Mouse (Mus musculus) frontal cortex, adult 2 months (tissue): ENCODE results near the gene 1110032F04Rik. TPM values are rescaled to one million over a fixed set of nuclear protein-coding genes. Genes with fewer than 3 reads are reported as not detected.
A peak's percentile ranks its signal among the peaks of the same experiment; 100 is the strongest.
"Not testable (repeated sequence)": the region's sequence is repeated elsewhere in the genome, so short reads cannot be mapped to it uniquely, and the experiment has no call there.

Experiments used
- DNase-seq, 2 experiments: peaks; one replicate each; pipeline ENCODE4 v3.0.0; 2022; ENCODE audit warnings: low spot score in 1 of 2; ENCODE audit errors: extremely low spot score in 1 of 2
- polyA plus RNA-seq: library from polyadenylated mRNA; depleted of rRNA; stranded (reverse); fragments of >200 nt; gene quantifications from 2 replicates; pipeline ENCODE4 v1.2.3, GENCODE M21; 2012; rRNA removed

The 1110032F04Rik gene
- polyA plus RNA-seq, result 11.9 and 12.0 TPM in 2 replicates

GRCm38 (mm10) chr3:68869211-68869690, at the start of gene 1110032F04Rik:
1110032F04Rik (plus strand) TSS chr3:68869586.
- peak; percentile 21 to 35 for DNase-seq

GRCm38 (mm10) chr3:68821406-68821805, 48.0 kb upstream of the 1110032F04Rik start:
- no peak for DNase-seq

- DNase-seq, result no peak
Observed at GRCm38 (mm10) chr3:68821926-68822341, 47.5 kb upstream of the 1110032F04Rik start.

GRCm38 (mm10) chr3:68823876-68824764, 45.3 kb upstream of the 1110032F04Rik start:
- DNase-seq, result peak; percentile 25 to 49

- DNase-seq, result no peak
Observed at GRCm38 (mm10) chr3:68824765-68825090, 44.7 kb upstream of the 1110032F04Rik start.

GRCm38 (mm10) chr3:68825151-68825550, 44.2 kb upstream of the 1110032F04Rik start:
- no peak for DNase-seq

GRCm38 (mm10) chr3:68827671-68828070, 41.7 kb upstream of the 1110032F04Rik start:
- peak; percentile 26 to 56 for DNase-seq

- DNase-seq, result no peak
Observed at GRCm38 (mm10) chr3:68829944-68830343, 39.4 kb upstream of the 1110032F04Rik start.

GRCm38 (mm10) chr3:68836857-68837499, 32.4 kb upstream of the 1110032F04Rik start:
- no peak for DNase-seq

GRCm38 (mm10) chr3:68840206-68840605, 29.2 kb upstream of the 1110032F04Rik start:
- DNase-seq, result peak in 1 of 2 experiments; percentile 18

GRCm38 (mm10) chr3:68844025-68844424, 25.4 kb upstream of the 1110032F04Rik start:
- DNase-seq, result no peak

- no peak for DNase-seq
Observed at GRCm38 (mm10) chr3:68848323-68848722, 21.1 kb upstream of the 1110032F04Rik start.

- DNase-seq, result peak in 1 of 2 experiments; percentile 30
Observed at GRCm38 (mm10) chr3:68852414-68852813, 17.0 kb upstream of the 1110032F04Rik start.

GRCm38 (mm10) chr3:68869691-68870567, 543 bp downstream of the 1110032F04Rik start:
- DNase-seq, result peak in 1 of 2 experiments; percentile 39

- DNase-seq, result no peak
Observed at GRCm38 (mm10) chr3:68870568-68870950, 1.2 kb downstream of the 1110032F04Rik start.

- no peak for DNase-seq
Observed at GRCm38 (mm10) chr3:68874079-68874478, 4.7 kb downstream of the 1110032F04Rik start.

- no peak for DNase-seq
Observed at GRCm38 (mm10) chr3:68886845-68887244, 17.5 kb downstream of the 1110032F04Rik start.

- DNase-seq, result no peak
Observed at GRCm38 (mm10) chr3:68895426-68895825, 26.0 kb downstream of the 1110032F04Rik start.

- no peak for DNase-seq
Observed at GRCm38 (mm10) chr3:68897154-68897553, 27.8 kb downstream of the 1110032F04Rik start.

GRCm38 (mm10) chr3:68902636-68903035, 33.2 kb downstream of the 1110032F04Rik start:
- DNase-seq, result not testable (repeated sequence)
